Mouse (Mus musculus) kidney, postnatal 36 days (tissue): ENCODE measurements around the gene Gabpb2.

Experiments used
- DNase-seq, 2 experiments: peaks; one replicate each; pipeline ENCODE4 v3.0.0; 2021 to 2022; ENCODE audit warnings: mixed read lengths in 2 of 2

The Gabpb2 gene

GRCm38 (mm10) chr3:95217255-95218134 lies at the start of gene Gabpb2:
TSS of gene Gabpb2 (minus strand) at chr3:95217916.
- peak; percentile 96 to 99 for DNase-seq

DNA sequence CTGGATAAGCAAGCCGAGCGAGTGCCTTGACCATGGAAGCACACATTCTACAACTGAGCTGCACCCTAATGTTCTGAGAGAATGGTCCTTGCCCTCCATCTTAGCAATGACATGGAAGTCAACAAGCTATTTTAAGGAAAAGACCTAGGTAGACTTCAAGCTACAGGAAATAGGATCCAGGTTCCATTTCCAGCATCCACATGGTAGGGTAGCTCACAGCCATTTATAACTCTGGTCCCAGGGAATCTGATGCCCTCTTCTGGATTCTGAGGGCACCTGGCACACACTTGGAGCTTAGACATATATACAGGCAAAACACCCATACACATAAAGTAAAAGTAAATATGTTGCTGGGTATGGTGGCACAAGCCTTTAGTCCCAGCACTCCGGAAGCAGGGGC lies 48.3 kb upstream of the Gabpb2 start:
- no peak for DNase-seq

- DNase-seq = no peak
Measured at GRCm38 (mm10) chr3:95264724-95265123, 47.0 kb upstream of the Gabpb2 start.

GRCm38 (mm10) chr3:95263089-95263739 lies 45.5 kb upstream of the Gabpb2 start:
- DNase-seq = peak; percentile 93 to 95

DNA sequence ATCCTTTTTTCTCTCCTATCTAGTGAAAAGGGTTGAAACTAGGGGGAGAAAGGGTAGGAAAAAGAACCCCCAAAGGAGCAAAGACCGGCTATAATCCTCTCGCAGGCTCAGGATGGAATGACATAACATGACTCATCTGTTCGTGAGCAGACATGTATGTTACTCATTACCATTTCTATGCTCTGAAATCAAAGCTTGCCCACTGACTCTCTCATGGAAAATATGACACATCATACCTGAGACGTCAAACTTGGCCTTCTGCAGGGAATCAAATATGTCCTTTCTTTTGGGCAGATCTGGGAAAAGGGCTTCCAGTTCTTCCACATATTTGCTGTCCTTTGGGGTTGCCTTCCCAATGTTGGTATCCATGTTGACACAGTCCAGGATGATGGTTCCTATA lies 44.3 kb upstream of the Gabpb2 start:
- DNase-seq = no peak

DNA sequence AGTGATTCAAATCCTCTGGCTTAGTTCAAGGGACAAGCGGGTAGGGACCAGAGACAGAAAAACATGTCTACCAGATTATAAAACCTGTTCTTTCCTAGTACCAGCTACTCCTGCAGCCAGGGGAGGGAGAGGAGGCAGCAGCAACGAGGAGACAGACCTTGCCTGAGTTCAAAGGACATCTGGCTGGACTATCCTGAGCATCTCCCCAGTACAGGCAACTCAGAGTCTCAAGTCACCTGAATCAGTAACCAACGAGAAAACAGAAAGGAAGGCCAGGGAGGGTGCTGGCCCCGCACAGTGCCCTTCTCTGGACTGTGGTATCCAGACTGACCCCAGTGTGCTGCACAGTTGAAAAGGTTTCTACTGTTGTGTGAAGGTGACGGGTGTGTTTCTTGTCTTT lies 39.2 kb upstream of the Gabpb2 start:
- DNase-seq = peak; percentile 55 to 64

GRCm38 (mm10) chr3:95250783-95251424 lies 33.2 kb upstream of the Gabpb2 start, which contains the start of gene Bnipl:
TSS of gene Bnipl (minus strand) at chr3:95251193.
- no peak for DNase-seq

- DNase-seq = no peak
Measured at GRCm38 (mm10) chr3:95250361-95250760, 32.6 kb upstream of the Gabpb2 start.

GRCm38 (mm10) chr3:95247660-95248336 lies 30.1 kb upstream of the Gabpb2 start:
- no peak for DNase-seq

- peak; percentile 61 to 69 for DNase-seq
Measured at GRCm38 (mm10) chr3:95246465-95247231, 28.9 kb upstream of the Gabpb2 start.

DNA sequence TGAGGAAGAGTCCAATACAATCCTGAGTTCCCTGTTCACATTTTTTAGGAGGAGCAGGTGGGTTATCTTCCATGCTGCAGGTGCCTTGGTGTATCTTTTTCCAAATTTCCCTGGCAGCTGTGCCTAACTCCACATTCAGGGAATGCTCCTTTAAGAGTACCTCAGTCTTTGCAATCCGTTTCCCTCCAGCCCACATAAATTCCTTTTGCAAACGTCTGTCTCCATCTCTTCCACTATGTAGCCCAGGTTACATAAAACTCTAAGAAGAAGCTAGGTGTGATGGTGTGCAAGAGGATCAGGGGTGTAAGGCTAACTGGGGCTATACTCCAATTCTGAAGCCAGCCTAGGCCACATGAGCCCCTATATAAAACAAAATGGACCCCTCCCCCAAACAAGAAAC lies 25.4 kb upstream of the Gabpb2 start:
- no peak for DNase-seq

GRCm38 (mm10) chr3:95241498-95241897 lies 23.8 kb upstream of the Gabpb2 start, which contains the start of gene Gm128:
TSS of gene Gm128 (minus strand) at chr3:95241598.
- DNase-seq = no peak

DNA sequence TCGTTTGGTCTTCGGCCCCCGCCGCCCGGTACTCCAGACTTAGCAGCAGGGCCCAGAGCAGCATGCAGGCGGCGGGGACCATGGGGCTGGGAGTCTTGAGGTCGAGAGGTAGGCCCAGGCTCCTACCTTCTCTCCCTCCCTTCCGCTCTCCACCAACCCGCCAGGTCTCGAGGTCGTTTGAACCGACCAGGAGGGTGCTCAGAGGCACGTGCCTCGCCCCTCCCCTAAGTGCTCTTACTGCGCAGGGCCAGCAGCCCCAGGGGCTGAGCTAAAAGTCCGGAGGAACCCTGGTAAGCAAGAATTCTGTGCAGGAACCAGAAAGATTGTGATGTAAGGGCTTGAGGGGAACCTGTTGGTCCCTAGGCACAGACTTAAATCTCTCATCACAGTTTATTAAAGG lies 23.2 kb upstream of the Gabpb2 start:
- DNase-seq = peak; percentile 21 to 27

DNA sequence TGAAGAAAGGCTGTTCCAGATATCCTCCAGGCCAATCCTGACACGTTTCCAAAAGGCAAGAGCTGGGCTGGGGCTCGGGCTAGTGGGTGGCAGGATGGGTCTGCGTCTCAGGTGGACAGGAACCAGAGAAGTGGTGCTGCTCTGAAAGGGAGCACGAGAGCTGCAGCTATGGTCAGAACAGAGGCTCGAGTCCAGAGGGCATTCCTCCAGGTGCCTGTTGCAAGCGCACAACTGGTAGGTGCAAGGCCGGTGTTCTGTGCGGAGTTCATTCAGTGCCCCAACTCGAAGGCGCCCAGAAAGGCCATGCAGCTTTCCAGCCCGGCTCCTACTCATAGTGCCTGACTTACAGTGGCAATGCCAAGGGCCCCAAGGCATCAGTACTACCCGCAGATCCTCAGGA lies 22.3 kb upstream of the Gabpb2 start:
- peak; percentile 30 to 54 for DNase-seq

DNA sequence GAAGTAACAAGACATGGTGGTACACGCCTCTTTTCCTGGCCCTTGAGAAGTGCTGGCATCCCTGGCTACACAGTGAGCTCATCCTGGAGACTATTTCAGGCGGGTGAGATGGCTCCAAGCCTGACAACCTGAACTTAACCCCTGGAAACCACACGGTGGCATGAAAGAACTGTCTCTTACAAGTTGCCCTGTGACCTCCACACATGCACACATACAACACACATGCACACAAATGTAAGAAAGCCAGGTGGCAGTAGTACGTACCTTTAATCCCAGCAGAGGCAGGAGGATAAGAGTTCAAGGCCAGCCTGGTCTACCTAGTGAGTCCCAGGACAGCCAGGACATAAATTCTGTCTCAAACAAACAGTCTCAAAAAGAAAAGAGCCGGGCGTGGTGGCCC lies 21.3 kb upstream of the Gabpb2 start:
- DNase-seq = peak in 1 of 2 experiments; percentile 21

GRCm38 (mm10) chr3:95237541-95238099 lies 19.9 kb upstream of the Gabpb2 start:
- DNase-seq = no peak

GRCm38 (mm10) chr3:95235386-95236301 lies 17.9 kb upstream of the Gabpb2 start:
- DNase-seq = peak; percentile 29 to 61

DNA sequence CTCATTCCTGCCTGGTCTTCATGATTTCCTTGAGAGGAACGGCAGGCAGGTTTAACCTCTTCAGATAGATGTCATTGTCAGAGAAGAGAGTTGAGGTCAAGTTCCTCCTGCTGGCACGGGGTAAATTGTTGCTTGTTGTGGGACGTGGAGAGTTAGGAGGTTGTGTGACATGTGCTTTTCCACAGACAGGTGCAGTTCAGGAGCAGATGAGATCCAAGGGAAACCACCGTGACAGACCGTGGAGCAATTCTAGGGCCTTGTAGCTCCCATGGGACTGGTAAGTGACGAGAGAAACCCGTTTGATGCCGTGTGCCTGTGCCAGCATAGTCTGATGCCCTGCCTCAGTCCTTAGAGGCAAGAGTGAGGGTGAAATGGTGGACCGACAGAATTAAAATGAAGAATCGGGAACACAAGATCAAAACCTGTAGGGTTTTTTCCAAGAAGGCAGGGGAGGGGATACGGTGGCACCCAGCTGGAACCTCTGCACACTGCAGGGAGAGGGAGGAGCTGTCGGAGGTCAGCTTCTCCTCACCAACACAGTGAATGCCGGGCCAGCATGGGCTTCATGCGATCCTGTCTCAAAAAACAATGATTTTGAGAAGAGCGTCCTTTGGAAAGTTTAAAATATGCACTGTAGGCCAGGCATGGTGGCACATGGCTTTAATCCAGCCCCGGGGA lies 15.7 kb upstream of the Gabpb2 start:
- peak; percentile 43 to 63 for DNase-seq

- DNase-seq = peak; percentile 64 to 80
Measured at GRCm38 (mm10) chr3:95232771-95233170, 15.1 kb upstream of the Gabpb2 start.
